Mouse (Mus musculus) right cerebral cortex, adult 2 months (tissue): Measurements from ENCODE around the gene Pkmyt1.
"Not testable (repeated sequence)": the region's sequence is repeated elsewhere in the genome, so short reads cannot be mapped to it uniquely, and the experiment has no call there.

Source experiments
- DNase-seq, 2 experiments: peaks; one replicate each; pipeline ENCODE4 v3.0.0; 2021 to 2022; ENCODE audit warnings: low spot score in 2 of 2

The Pkmyt1 gene

GRCm38 (mm10) chr17:23747471-23747870, 21.3 kb downstream of the Pkmyt1 start:
- DNase-seq: no peak

- DNase-seq: no peak
Measured at GRCm38 (mm10) chr17:23748026-23748425, 21.9 kb downstream of the Pkmyt1 start.

- peak; percentile 77 for DNase-seq
Measured at GRCm38 (mm10) chr17:23748631-23749391, 22.7 kb downstream of the Pkmyt1 start.

GRCm38 (mm10) chr17:23749400-23750191, 23.5 kb downstream of the Pkmyt1 start:
- no peak for DNase-seq

GRCm38 (mm10) chr17:23755689-23756088, 29.6 kb downstream of the Pkmyt1 start:
- DNase-seq: no peak

GRCm38 (mm10) chr17:23757581-23757980, 31.4 kb downstream of the Pkmyt1 start:
- no peak for DNase-seq

- DNase-seq: no peak
Measured at GRCm38 (mm10) chr17:23758801-23759200, 32.7 kb downstream of the Pkmyt1 start.

GRCm38 (mm10) chr17:23760231-23760630, 34.1 kb downstream of the Pkmyt1 start:
- no peak for DNase-seq

GRCm38 (mm10) chr17:23761155-23761554, 35.0 kb downstream of the Pkmyt1 start:
- DNase-seq: no peak

GRCm38 (mm10) chr17:23762976-23763375, 36.8 kb downstream of the Pkmyt1 start:
- DNase-seq: no peak

- DNase-seq: no peak
Measured at GRCm38 (mm10) chr17:23770493-23770892, 44.4 kb downstream of the Pkmyt1 start.

- DNase-seq: peak; percentile 42 to 53
Measured at GRCm38 (mm10) chr17:23770896-23771283, 44.8 kb downstream of the Pkmyt1 start.

- DNase-seq: peak; percentile 99 to 100
Measured at GRCm38 (mm10) chr17:23771284-23772218, 45.4 kb downstream of the Pkmyt1 start, which contains the start of gene Flywch1. Flywch1 (minus strand) TSS chr17:23771602.

GRCm38 (mm10) chr17:23772219-23772556, 46.1 kb downstream of the Pkmyt1 start:
- not testable (repeated sequence) for DNase-seq

- DNase-seq: no peak
Measured at GRCm38 (mm10) chr17:23773676-23774075, 47.5 kb downstream of the Pkmyt1 start.

- DNase-seq: peak; percentile 77 to 87
Measured at GRCm38 (mm10) chr17:23774090-23774489, 48.0 kb downstream of the Pkmyt1 start.

GRCm38 (mm10) chr17:23776216-23776615, 50.1 kb downstream of the Pkmyt1 start:
- no peak for DNase-seq

- DNase-seq: no peak
Measured at GRCm38 (mm10) chr17:23777141-23777540, 51.0 kb downstream of the Pkmyt1 start.

- no peak for DNase-seq
Measured at GRCm38 (mm10) chr17:23778447-23778846, 52.3 kb downstream of the Pkmyt1 start.

GRCm38 (mm10) chr17:23783352-23783751, 57.2 kb downstream of the Pkmyt1 start:
- no peak for DNase-seq

GRCm38 (mm10) chr17:23785561-23786471, 59.7 kb downstream of the Pkmyt1 start, which contains the start of gene Flywch2:
Flywch2 (minus strand) TSS chr17:23786081.
- DNase-seq: peak; percentile 83 to 89
